Mouse (Mus musculus) liver, adult 2 months (tissue): ENCODE results near the gene Macrod1. TPM values are rescaled to one million over a fixed set of nuclear protein-coding genes. Genes with fewer than 3 reads are reported as not detected.
A peak's percentile ranks its signal among the peaks of the same experiment; 100 is the strongest.

ENCODE experiments used
- DNase-seq: peaks from one replicate; pipeline ENCODE4 v3.0.0-alpha.2; 2011; ENCODE audit warnings: low read depth, low spot score; ENCODE audit errors: extremely low read depth
- H3K27ac ChIP-seq: fragments of 200-500 bp; replicated peaks from 2 replicates; pipeline ENCODE4 v1.5.1; 2012; ENCODE audit warnings: low read depth, mild to moderate bottlenecking, control low read depth, inconsistent platforms, low read length; ENCODE audit not compliant: insufficient read depth
- H3K27me3 ChIP-seq: fragments of 200-500 bp; 2 replicates; pipeline ENCODE4 v1.6.1; 2012; ENCODE audit warnings: mild to moderate bottlenecking, moderate library complexity, low read length, inconsistent platforms; ENCODE audit not compliant: control insufficient read depth, insufficient read depth
- H3K36me3 ChIP-seq: fragments of 200-500 bp; 2 replicates; pipeline ENCODE4 v1.6.1; 2012; ENCODE audit warnings: low read length, inconsistent platforms; ENCODE audit not compliant: control insufficient read depth, insufficient read depth
- H3K4me1 ChIP-seq: fragments of 200-500 bp; 2 replicates; pipeline ENCODE4 v1.6.1; 2011; ENCODE audit warnings: low read length; ENCODE audit not compliant: control insufficient read depth, insufficient read depth
- H3K4me3 ChIP-seq: fragments of 200-500 bp; 2 replicates; pipeline ENCODE4 v1.5.1; 2011; ENCODE audit warnings: low read depth, mild to moderate bottlenecking, control low read depth, low read length, moderate library complexity; ENCODE audit not compliant: insufficient read depth
- H3K79me2 ChIP-seq: fragments of 200-500 bp; 2 replicates; pipeline ENCODE4 v1.6.1; 2012; ENCODE audit warnings: inconsistent platforms, mild to moderate bottlenecking, low read length, moderate library complexity; ENCODE audit not compliant: control insufficient read depth, insufficient read depth
- H3K9ac ChIP-seq: fragments of 200-500 bp; 2 replicates; pipeline ENCODE4 v1.6.1; 2012; ENCODE audit warnings: low read depth, mild to moderate bottlenecking, control low read depth, inconsistent platforms, low read length
- CTCF ChIP-seq: fragments of 200-500 bp; IDR thresholded peaks from 2 replicates; pipeline ENCODE4 v1.5.1; 2011; ENCODE audit warnings: low read depth, low read length, control low read depth
- POLR2A ChIP-seq: fragments of 200-500 bp; IDR thresholded peaks from 2 replicates; pipeline ENCODE4 v1.6.1; 2011; ENCODE audit warnings: low read length, control low read depth; ENCODE audit not compliant: insufficient read depth; ENCODE audit errors: extremely low read depth
- WGBS: fragments of 180-500 bp; shearing (Covaris S2); methylation state at CpG from one replicate; pipeline ENCODE4 v1.1.7; 2018; 5-methylcytosine and 5-hydroxymethylcytosine counted together
- polyA plus RNA-seq: library from polyadenylated mRNA; depleted of rRNA; stranded (reverse); fragments of >200 nt; gene quantifications from 2 replicates; pipeline ENCODE4 v1.2.3, GENCODE M21; 2012
- total RNA-seq: library from RNA; depleted of rRNA; stranded (reverse); fragments of >200 nt; gene quantifications from 2 replicates; pipeline ENCODE4 v1.2.3, GENCODE M21; 2014

The Macrod1 gene
- total and polyA plus RNA-seq, 2 experiments: 12.2 to 115 TPM

DNA sequence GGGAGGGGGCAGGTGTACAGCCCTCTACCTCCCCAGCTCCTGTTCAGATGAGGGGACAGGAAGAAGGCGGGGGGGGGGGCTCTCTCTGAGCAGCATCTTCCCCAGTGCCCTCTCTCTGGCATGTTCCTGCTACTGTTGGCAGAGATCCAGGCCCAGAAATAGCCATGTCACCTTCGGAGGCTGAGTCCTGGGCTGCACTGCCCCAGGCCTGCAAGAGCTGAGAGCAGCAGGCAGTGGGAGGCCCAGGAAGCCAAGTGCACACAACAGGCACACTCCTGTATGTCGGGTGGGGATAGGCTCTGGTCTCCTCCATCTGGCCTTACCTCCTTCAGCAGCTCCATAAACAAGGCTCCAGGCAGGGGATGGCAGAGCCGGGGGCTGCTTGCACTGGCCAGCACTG, 65.7 kb downstream of the Macrod1 start:
- Histone ChIP-seq H3K36me3 (no peaks in the 10 kb centered on the region), H3K4me1 (peaks cover 25% of the 10 kb centered on the region), H3K9ac (no peak overlapping the region), H3K27me3 (no peaks in the 10 kb centered on the region), H3K79me2 (no peaks in the 10 kb centered on the region), H3K27ac (peak overlapping the region; percentile 81; the same call in 1 of the 2 replicates), H3K4me3 (no peak overlapping the region)
- TF ChIP-seq POLR2A (no peak), CTCF (no peak)
- peak; percentile 39 for DNase-seq
- 58% methylated on average over 4 of the region's 4 CpGs for WGBS

DNA sequence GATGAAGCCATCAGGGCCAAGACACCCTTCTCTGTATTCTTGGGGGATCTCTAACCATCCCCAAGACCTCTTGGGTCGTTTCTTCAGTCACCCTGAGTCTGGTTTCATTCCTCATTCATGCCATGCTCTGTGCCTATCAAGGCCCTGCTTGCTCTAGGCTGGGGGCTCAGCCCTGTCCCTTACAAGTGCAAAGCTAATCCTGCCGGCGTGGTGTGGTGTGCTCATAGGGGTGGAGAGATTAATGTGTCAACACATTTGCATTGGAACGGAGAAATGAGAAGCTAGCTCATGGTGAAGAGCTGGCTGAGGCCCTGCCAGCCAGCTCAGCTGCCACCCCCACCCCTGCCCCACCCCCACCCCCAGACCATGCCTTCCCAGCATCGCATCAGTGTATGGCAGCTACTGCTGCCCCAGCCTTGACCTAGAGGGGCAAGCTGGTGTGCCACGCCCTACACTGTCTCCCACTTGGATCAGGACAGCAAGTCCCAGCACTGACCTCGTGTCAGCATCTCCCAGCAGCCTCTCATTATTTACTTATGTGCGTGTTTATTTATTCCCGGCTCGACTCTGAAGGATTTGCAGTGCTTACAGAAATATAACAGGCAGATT, 66.2 kb downstream of the Macrod1 start:
- no peak overlapping the region; the same call in 1 of the 2 replicates for H3K27ac ChIP-seq
- no peaks in the 10 kb centered on the region for H3K79me2 ChIP-seq
- no peaks in the 10 kb centered on the region for H3K36me3 ChIP-seq
- WGBS: 19% methylated on average over 10 of the region's 10 CpGs
- peaks cover 25% of the 10 kb centered on the region for H3K4me1 ChIP-seq
- no peak overlapping the region for H3K9ac ChIP-seq
- DNase-seq: peak; percentile 65
- no peak overlapping the region for H3K4me3 ChIP-seq
- no peaks in the 10 kb centered on the region for H3K27me3 ChIP-seq
- TF ChIP-seq POLR2A: no peak

- WGBS: 24% methylated on average over 4 of the region's 4 CpGs
- peak overlapping the region; percentile 37; the same call in 1 of the 2 replicates for H3K27ac ChIP-seq
- DNase-seq: peak; percentile 72
- no peak overlapping the region for H3K9ac ChIP-seq
- H3K4me1 ChIP-seq: peaks cover 24% of the 10 kb centered on the region
- H3K4me3 ChIP-seq: no peak overlapping the region
- peaks cover 9% of the 10 kb centered on the region for H3K79me2 ChIP-seq
- no peak for TF ChIP-seq CTCF
- no peaks in the 10 kb centered on the region for H3K36me3 ChIP-seq
- H3K27me3 ChIP-seq: no peaks in the 10 kb centered on the region
These were observed 69.0 kb downstream of the Macrod1 start for GRCm38 (mm10) chr19:7125526-7126156.

GRCm38 (mm10) chr19:7126209-7126608, 69.6 kb downstream of the Macrod1 start:
- no peak for DNase-seq

GRCm38 (mm10) chr19:7126933-7127332, 70.3 kb downstream of the Macrod1 start:
- Histone ChIP-seq H3K9ac (no peak overlapping the region), H3K4me1 (peaks cover 15% of the 10 kb centered on the region), H3K27ac (no peak overlapping the region), H3K79me2 (peaks cover 11% of the 10 kb centered on the region), H3K36me3 (no peaks in the 10 kb centered on the region), H3K27me3 (no peaks in the 10 kb centered on the region), H3K4me3 (no peak overlapping the region)
- TF ChIP-seq POLR2A (no peak), CTCF (no peak)
- 72% methylated on average over 2 of the region's 2 CpGs for WGBS
- no peak for DNase-seq

More at GRCm38 (mm10) chr19:7126209-7126608, 69.6 kb downstream of the Macrod1 start:
- TF ChIP-seq CTCF: no peak
- no peak for TF ChIP-seq POLR2A
- Histone ChIP-seq H3K79me2 (peaks cover 11% of the 10 kb centered on the region), H3K9ac (no peak overlapping the region), H3K27me3 (no peaks in the 10 kb centered on the region), H3K27ac (no peak overlapping the region), H3K36me3 (no peaks in the 10 kb centered on the region), H3K4me1 (peaks cover 19% of the 10 kb centered on the region), H3K4me3 (no peak overlapping the region)
- 58% methylated on average over 1 of the region's 1 CpGs for WGBS

DNA sequence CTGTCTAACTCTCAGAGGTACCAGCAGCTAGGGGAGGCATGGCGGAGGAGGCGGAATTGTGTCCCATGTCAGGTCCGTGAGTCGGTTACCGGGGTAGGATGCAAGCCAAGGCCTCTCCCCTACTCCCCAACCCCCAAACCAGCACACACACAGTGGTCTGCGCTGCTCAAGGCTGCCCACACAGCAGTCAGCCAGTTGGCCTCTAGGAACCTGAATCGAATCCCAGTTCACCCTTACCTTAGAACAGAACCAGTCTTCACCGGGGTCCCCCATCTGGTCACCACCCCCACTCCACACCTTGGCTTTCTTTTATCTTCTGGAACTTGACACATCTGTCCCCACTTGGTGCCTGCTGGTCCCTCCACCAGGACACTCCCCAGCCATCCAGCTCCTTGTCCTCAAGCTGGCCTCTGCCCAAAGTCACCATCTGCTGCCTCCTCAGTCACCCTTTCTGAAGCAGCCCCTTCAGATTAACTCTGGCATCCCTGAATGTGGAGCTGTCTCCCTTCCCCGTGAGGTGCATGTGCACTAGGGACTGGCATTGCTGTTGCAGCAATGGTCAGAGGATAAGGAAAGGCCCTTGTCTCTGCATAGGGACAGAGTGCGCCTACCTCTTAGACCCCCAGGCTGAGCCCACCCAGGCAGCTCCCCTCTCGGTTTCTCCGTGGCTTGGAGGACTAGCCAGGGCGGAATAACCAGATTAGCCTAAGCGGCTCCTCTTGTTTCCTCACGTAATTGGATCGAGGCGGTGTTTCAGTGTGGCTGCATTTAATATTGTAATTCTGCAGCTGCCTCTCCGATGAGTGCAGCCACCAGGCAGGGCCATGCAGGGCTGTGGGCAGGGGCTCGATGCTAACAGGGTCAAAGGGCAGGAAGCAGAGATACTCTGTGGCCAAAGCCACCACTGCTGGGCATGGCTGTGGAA, 72.2 kb downstream of the Macrod1 start:
- WGBS: 84% methylated on average over 19 of the region's 19 CpGs
- no peak overlapping the region for H3K9ac ChIP-seq
- H3K36me3 ChIP-seq: no peaks in the 10 kb centered on the region
- H3K4me1 ChIP-seq: peaks cover 7% of the 10 kb centered on the region
- peaks cover 11% of the 10 kb centered on the region for H3K79me2 ChIP-seq
- H3K4me3 ChIP-seq: no peak overlapping the region
- no peaks in the 10 kb centered on the region for H3K27me3 ChIP-seq
- no peak overlapping the region for H3K27ac ChIP-seq
- no peak for DNase-seq
- TF ChIP-seq CTCF (no peak), POLR2A (no peak)
